Mouse (Mus musculus): ENCODE measurements around the gene 4933402N22Rik. TPM values are rescaled to one million over a fixed set of nuclear protein-coding genes. Genes with fewer than 3 reads are reported as not detected.
"Not testable (repeated sequence)": the region's sequence is repeated elsewhere in the genome, so short reads cannot be mapped to it uniquely, and the experiment has no call there.

Gene 4933402N22Rik
- total RNA-seq (2015) (not detected in 2 replicates), total RNA-seq (2017) (not detected in 2 replicates)

DNA sequence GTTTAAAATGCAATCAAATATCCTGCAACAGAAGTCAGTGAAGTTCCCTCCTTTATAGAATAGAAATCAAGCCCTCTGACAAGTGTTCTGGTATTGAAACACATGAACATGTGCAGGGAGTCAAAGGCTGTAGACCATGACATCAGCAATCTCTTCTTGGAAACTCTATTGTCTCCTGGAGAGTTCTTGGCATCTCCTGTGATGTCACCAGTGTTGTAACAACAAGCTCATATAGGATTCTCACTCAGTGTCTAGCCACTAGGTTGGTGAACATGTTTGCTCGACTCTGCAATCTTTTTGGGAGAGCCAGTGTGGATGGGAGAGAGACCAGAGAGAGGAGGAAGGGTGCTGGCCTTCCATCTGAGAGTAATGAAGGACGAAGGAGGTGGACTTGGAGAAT, at the start of gene 4933402N22Rik:
TSS of gene 4933402N22Rik (plus strand) at position 301 of the 400 bp plus-strand sequence.
- not testable (repeated sequence) for ATAC-seq (replicated peaks; ENCODE audit: poor library complexity)

DNA sequence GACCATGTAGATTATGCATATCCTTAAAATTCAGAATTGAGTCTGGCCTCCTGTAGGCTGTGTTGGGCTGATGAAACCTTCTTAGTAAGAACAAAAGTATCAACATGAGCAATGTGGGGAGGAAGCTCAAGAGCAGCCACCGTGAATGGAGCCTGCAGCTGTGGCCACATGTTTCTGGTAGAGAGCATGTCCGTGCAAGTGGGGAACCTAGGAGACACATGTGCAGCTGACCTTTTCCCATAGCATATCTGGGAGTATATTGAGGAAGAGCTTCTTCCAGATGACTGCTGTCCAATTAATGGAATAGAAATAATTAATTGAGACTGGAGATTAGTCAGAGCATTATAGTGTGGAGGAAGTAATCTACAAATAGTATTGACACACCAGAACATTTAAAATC, 5.9 kb downstream of the 4933402N22Rik start:
- ATAC-seq (replicated peaks; ENCODE audit: poor library complexity): not testable (repeated sequence)

Other genes with a start within 250 kb of the 4933402N22Rik start
- not detected in 2 replicates for gene Gm8922, start 236.1 kb upstream of the 4933402N22Rik start, total RNA-seq (2015)
- gene Gm8922, start 236.1 kb upstream of the 4933402N22Rik start, total RNA-seq (2017): not detected in 2 replicates
- not detected in 2 replicates for gene Gm8926, start 147.5 kb upstream of the 4933402N22Rik start, total RNA-seq (2015)
- gene Gm8926, start 147.5 kb upstream of the 4933402N22Rik start, total RNA-seq (2017): not detected in 2 replicates
- gene Gm6465, start 72.5 kb upstream of the 4933402N22Rik start, total RNA-seq (2015): not detected in 2 replicates
- gene Gm6465, start 72.5 kb upstream of the 4933402N22Rik start, total RNA-seq (2017): not detected in 2 replicates

Data from megakaryocyte progenitor cell, adult 5-6 weeks (primary cell).